Mouse (Mus musculus) frontal cortex, postnatal 36 days (tissue): Measurements from ENCODE around the gene Gsdmc3.
A peak's percentile ranks its signal among the peaks of the same experiment; 100 is the strongest.
"Not testable (repeated sequence)": the region's sequence is repeated elsewhere in the genome, so short reads cannot be mapped to it uniquely, and the experiment has no call there.

Source experiments
- DNase-seq, 2 experiments: peaks; one replicate each; pipeline ENCODE4 v3.0.0; 2022; ENCODE audit warnings: low spot score in 2 of 2

Gsdmc3 gene

GRCm38 (mm10) chr15:63878458-63878857 lies at the start of gene Gsdmc3:
Gsdmc3 (minus strand) TSS chr15:63878558.
- not testable (repeated sequence) for DNase-seq

GRCm38 (mm10) chr15:63926201-63926600 lies 47.8 kb upstream of the Gsdmc3 start:
- no peak for DNase-seq

- no peak for DNase-seq
These were observed 46.1 kb upstream of the Gsdmc3 start for GRCm38 (mm10) chr15:63924484-63924883.

- not testable (repeated sequence) for DNase-seq
These were observed 43.3 kb upstream of the Gsdmc3 start for GRCm38 (mm10) chr15:63921618-63922017.

- not testable (repeated sequence) for DNase-seq
These were observed 41.4 kb upstream of the Gsdmc3 start for GRCm38 (mm10) chr15:63919728-63920127.

- DNase-seq = not testable (repeated sequence)
These were observed 38.2 kb upstream of the Gsdmc3 start for GRCm38 (mm10) chr15:63916584-63916983.

GRCm38 (mm10) chr15:63912197-63912596 lies 33.8 kb upstream of the Gsdmc3 start, which contains the start of gene Gsdmc4:
Gsdmc4 (minus strand) TSS chr15:63912297.
- DNase-seq = not testable (repeated sequence)

GRCm38 (mm10) chr15:63909896-63910295 lies 31.5 kb upstream of the Gsdmc3 start:
- not testable (repeated sequence) for DNase-seq

- DNase-seq = peak; percentile 5 to 19
These were observed 17.4 kb upstream of the Gsdmc3 start for GRCm38 (mm10) chr15:63895560-63896353.

- not testable (repeated sequence) for DNase-seq
These were observed 10.1 kb upstream of the Gsdmc3 start for GRCm38 (mm10) chr15:63888440-63888839.

GRCm38 (mm10) chr15:63887949-63888348 lies 9.6 kb upstream of the Gsdmc3 start:
- DNase-seq = not testable (repeated sequence)

- DNase-seq = not testable (repeated sequence)
These were observed 2.2 kb downstream of the Gsdmc3 start for GRCm38 (mm10) chr15:63876160-63876559.

- DNase-seq = not testable (repeated sequence)
These were observed 16.4 kb downstream of the Gsdmc3 start for GRCm38 (mm10) chr15:63861965-63862364.
